Mouse (Mus musculus): ENCODE data around the gene Fgfrl1.

- no peak for TF ChIP-seq CTCF (IDR thresholded peaks at IDR 0.05; ENCODE audit: low read depth)
- TF ChIP-seq EP300 (IDR thresholded peaks at IDR 0.05; ENCODE audit: low read depth), result no peak
Measured at GRCm38 (mm10) chr5:108713691-108714090, 21.5 kb downstream of the Fgfrl1 start.

Measured in heart, postnatal 0 days (tissue).